Mouse (Mus musculus): Measurements from ENCODE around the gene Lrrc4c. TPM values are rescaled to one million over a fixed set of nuclear protein-coding genes. Genes with fewer than 3 reads are reported as not detected.

Gene Lrrc4c
- polyA plus RNA-seq, 1 experiment from 2014 or later = 19.5 TPM

- ATAC-seq = no peak
- H3K9me3 ChIP-seq (replicated peaks; ENCODE audit: control insufficient read depth, low read length) = no peaks in the 10 kb centered on the region
- H3K27me3 ChIP-seq (replicated peaks; ENCODE audit: control insufficient read depth, insufficient read depth, low read length) = no peaks in the 10 kb centered on the region
- peak; percentile 21 for DNase-seq (ENCODE audit: low spot score)
- WGBS = 40% methylated on average over 6 of the region's 6 CpGs
- 0 out of 2 replicates have a peak overlapping the region, but pooled peaks have one; percentile 40 for H3K9ac ChIP-seq (ENCODE audit: low read length)
- no peaks in the 10 kb centered on the region for H3K36me3 ChIP-seq (ENCODE audit: control insufficient read depth, insufficient read depth, low read length)
- H3K4me3 ChIP-seq (ENCODE audit: low read depth, low read length) = peak overlapping the region; percentile 16
- peak overlapping the region; percentile 69 for H3K4me2 ChIP-seq (ENCODE audit: low read length)
- H3K4me1 ChIP-seq (ENCODE audit: control insufficient read depth, insufficient read depth, low read length) = peaks cover 12% of the 10 kb centered on the region
- no peak overlapping the region for H3K27ac ChIP-seq (ENCODE audit: low read depth, low read length)
These were observed 1.7 kb downstream of the Lrrc4c start for GRCm38 (mm10) chr2:96319649-96320048.

GRCm38 (mm10) chr2:96334652-96335051, 16.7 kb downstream of the Lrrc4c start:
- Histone ChIP-seq H3K27ac (ENCODE audit: low read depth, low read length) (no peak overlapping the region), H3K27me3 (replicated peaks; ENCODE audit: control insufficient read depth, insufficient read depth, low read length) (no peaks in the 10 kb centered on the region), H3K9ac (ENCODE audit: low read length) (no peak overlapping the region), H3K4me2 (ENCODE audit: low read length) (no peak overlapping the region), H3K36me3 (ENCODE audit: control insufficient read depth, insufficient read depth, low read length) (no peaks in the 10 kb centered on the region), H3K4me3 (ENCODE audit: low read depth, low read length) (no peak overlapping the region), H3K9me3 (replicated peaks; ENCODE audit: control insufficient read depth, low read length) (no peaks in the 10 kb centered on the region), H3K4me1 (ENCODE audit: control insufficient read depth, insufficient read depth, low read length) (no peaks in the 10 kb centered on the region)
- no peak for DNase-seq (ENCODE audit: low spot score)
- ATAC-seq = no peak
- WGBS = 41% methylated on average over 3 of the region's 3 CpGs

GRCm38 (mm10) chr2:96337354-96337753, 19.4 kb downstream of the Lrrc4c start:
- DNase-seq (ENCODE audit: low spot score) (peak; percentile 45), ATAC-seq (no peak)
- Histone ChIP-seq H3K4me3 (ENCODE audit: low read depth, low read length) (no peak overlapping the region), H3K27ac (ENCODE audit: low read depth, low read length) (no peak overlapping the region), H3K9me3 (replicated peaks; ENCODE audit: control insufficient read depth, low read length) (no peaks in the 10 kb centered on the region), H3K36me3 (ENCODE audit: control insufficient read depth, insufficient read depth, low read length) (no peaks in the 10 kb centered on the region), H3K4me1 (ENCODE audit: control insufficient read depth, insufficient read depth, low read length) (no peaks in the 10 kb centered on the region), H3K4me2 (ENCODE audit: low read length) (no peak overlapping the region), H3K9ac (ENCODE audit: low read length) (no peak overlapping the region), H3K27me3 (replicated peaks; ENCODE audit: control insufficient read depth, insufficient read depth, low read length) (no peaks in the 10 kb centered on the region)
- WGBS = 71% methylated on average over 1 of the region's 1 CpGs

- ATAC-seq (peak; percentile 83; the same call in 1 of the 2 replicates), DNase-seq (ENCODE audit: low spot score) (peak; percentile 74)
- no peaks in the 10 kb centered on the region for H3K4me1 ChIP-seq (ENCODE audit: control insufficient read depth, insufficient read depth, low read length)
- no peaks in the 10 kb centered on the region for H3K9me3 ChIP-seq (replicated peaks; ENCODE audit: control insufficient read depth, low read length)
- H3K27me3 ChIP-seq (replicated peaks; ENCODE audit: control insufficient read depth, insufficient read depth, low read length) = no peaks in the 10 kb centered on the region
- no peak overlapping the region for H3K4me2 ChIP-seq (ENCODE audit: low read length)
- no peaks in the 10 kb centered on the region for H3K36me3 ChIP-seq (ENCODE audit: control insufficient read depth, insufficient read depth, low read length)
- H3K27ac ChIP-seq (ENCODE audit: low read depth, low read length) = peak overlapping the region; percentile 21; the same call in 1 of the 2 replicates
- no peak overlapping the region for H3K9ac ChIP-seq (ENCODE audit: low read length)
- no peak overlapping the region for H3K4me3 ChIP-seq (ENCODE audit: low read depth, low read length)
- 92% methylated on average over 1 of the region's 1 CpGs for WGBS
These were observed 83.3 kb downstream of the Lrrc4c start for GRCm38 (mm10) chr2:96401186-96401811.

- 13% methylated on average over 2 of the region's 2 CpGs for WGBS
- no peaks in the 10 kb centered on the region for H3K4me1 ChIP-seq (ENCODE audit: control insufficient read depth, insufficient read depth, low read length)
- H3K9ac ChIP-seq (ENCODE audit: low read length) = no peak overlapping the region
- no peak overlapping the region for H3K4me2 ChIP-seq (ENCODE audit: low read length)
- DNase-seq (ENCODE audit: low spot score) = no peak
- no peaks in the 10 kb centered on the region for H3K9me3 ChIP-seq (replicated peaks; ENCODE audit: control insufficient read depth, low read length)
- no peak overlapping the region for H3K4me3 ChIP-seq (ENCODE audit: low read depth, low read length)
- H3K27ac ChIP-seq (ENCODE audit: low read depth, low read length) = no peak overlapping the region
- H3K36me3 ChIP-seq (ENCODE audit: control insufficient read depth, insufficient read depth, low read length) = no peaks in the 10 kb centered on the region
- H3K27me3 ChIP-seq (replicated peaks; ENCODE audit: control insufficient read depth, insufficient read depth, low read length) = no peaks in the 10 kb centered on the region
- no peak for ATAC-seq
These were observed 84.5 kb downstream of the Lrrc4c start for GRCm38 (mm10) chr2:96402514-96402913.

GRCm38 (mm10) chr2:96406856-96407255, 88.9 kb downstream of the Lrrc4c start:
- Histone ChIP-seq H3K9ac (ENCODE audit: low read length) (no peak overlapping the region), H3K9me3 (replicated peaks; ENCODE audit: control insufficient read depth, low read length) (no peaks in the 10 kb centered on the region), H3K4me3 (ENCODE audit: low read depth, low read length) (no peak overlapping the region), H3K27ac (ENCODE audit: low read depth, low read length) (no peak overlapping the region), H3K27me3 (replicated peaks; ENCODE audit: control insufficient read depth, insufficient read depth, low read length) (no peaks in the 10 kb centered on the region), H3K4me1 (ENCODE audit: control insufficient read depth, insufficient read depth, low read length) (no peaks in the 10 kb centered on the region), H3K36me3 (ENCODE audit: control insufficient read depth, insufficient read depth, low read length) (no peaks in the 10 kb centered on the region), H3K4me2 (ENCODE audit: low read length) (no peak overlapping the region)
- 91% methylated on average over 8 of the region's 8 CpGs for WGBS
- ATAC-seq (no peak), DNase-seq (ENCODE audit: low spot score) (no peak)

- DNase-seq (ENCODE audit: low spot score) (no peak), ATAC-seq (no peak)
- H3K4me2 ChIP-seq (ENCODE audit: low read length) = no peak overlapping the region
- H3K36me3 ChIP-seq (ENCODE audit: control insufficient read depth, insufficient read depth, low read length) = no peaks in the 10 kb centered on the region
- H3K9ac ChIP-seq (ENCODE audit: low read length) = no peak overlapping the region
- H3K27me3 ChIP-seq (replicated peaks; ENCODE audit: control insufficient read depth, insufficient read depth, low read length) = no peaks in the 10 kb centered on the region
- WGBS = 88% methylated on average over 1 of the region's 1 CpGs
- H3K9me3 ChIP-seq (replicated peaks; ENCODE audit: control insufficient read depth, low read length) = no peaks in the 10 kb centered on the region
- H3K4me1 ChIP-seq (ENCODE audit: control insufficient read depth, insufficient read depth, low read length) = no peaks in the 10 kb centered on the region
- no peak overlapping the region for H3K27ac ChIP-seq (ENCODE audit: low read depth, low read length)
- no peak overlapping the region for H3K4me3 ChIP-seq (ENCODE audit: low read depth, low read length)
These were observed 93.2 kb downstream of the Lrrc4c start for GRCm38 (mm10) chr2:96411182-96411581.

GRCm38 (mm10) chr2:96461566-96461965, 143.6 kb downstream of the Lrrc4c start:
- no peak for ATAC-seq
- Histone ChIP-seq H3K4me3 (ENCODE audit: low read depth, low read length) (no peak overlapping the region), H3K36me3 (ENCODE audit: control insufficient read depth, insufficient read depth, low read length) (no peaks in the 10 kb centered on the region), H3K4me2 (ENCODE audit: low read length) (no peak overlapping the region), H3K27me3 (replicated peaks; ENCODE audit: control insufficient read depth, insufficient read depth, low read length) (no peaks in the 10 kb centered on the region), H3K4me1 (ENCODE audit: control insufficient read depth, insufficient read depth, low read length) (no peaks in the 10 kb centered on the region), H3K27ac (ENCODE audit: low read depth, low read length) (no peak overlapping the region), H3K9me3 (replicated peaks; ENCODE audit: control insufficient read depth, low read length) (no peaks in the 10 kb centered on the region), H3K9ac (ENCODE audit: low read length) (no peak overlapping the region)
- no peak for DNase-seq (ENCODE audit: low spot score)

- H3K4me1 ChIP-seq (ENCODE audit: control insufficient read depth, insufficient read depth, low read length) = peaks cover 3% of the 10 kb centered on the region; the same call in 1 of the 2 replicates
- DNase-seq (ENCODE audit: low spot score) (peak; percentile 55), ATAC-seq (peak; percentile 81)
- no peaks in the 10 kb centered on the region for H3K36me3 ChIP-seq (ENCODE audit: control insufficient read depth, insufficient read depth, low read length)
- H3K4me2 ChIP-seq (ENCODE audit: low read length) = peak overlapping the region; percentile 24; the same call in 1 of the 2 replicates
- H3K27ac ChIP-seq (ENCODE audit: low read depth, low read length) = no peak overlapping the region
- no peak overlapping the region for H3K4me3 ChIP-seq (ENCODE audit: low read depth, low read length)
- no peaks in the 10 kb centered on the region for H3K9me3 ChIP-seq (replicated peaks; ENCODE audit: control insufficient read depth, low read length)
- no peak overlapping the region for H3K9ac ChIP-seq (ENCODE audit: low read length)
- 7% methylated on average over 6 of the region's 6 CpGs for WGBS
- no peaks in the 10 kb centered on the region for H3K27me3 ChIP-seq (replicated peaks; ENCODE audit: control insufficient read depth, insufficient read depth, low read length)
These were observed 157.7 kb downstream of the Lrrc4c start for GRCm38 (mm10) chr2:96475674-96476073.

Data from forebrain, embryonic 14.5 days (tissue).